ENCODE assay signal across 11 mouse cellular contexts in the genomic region with DNA sequence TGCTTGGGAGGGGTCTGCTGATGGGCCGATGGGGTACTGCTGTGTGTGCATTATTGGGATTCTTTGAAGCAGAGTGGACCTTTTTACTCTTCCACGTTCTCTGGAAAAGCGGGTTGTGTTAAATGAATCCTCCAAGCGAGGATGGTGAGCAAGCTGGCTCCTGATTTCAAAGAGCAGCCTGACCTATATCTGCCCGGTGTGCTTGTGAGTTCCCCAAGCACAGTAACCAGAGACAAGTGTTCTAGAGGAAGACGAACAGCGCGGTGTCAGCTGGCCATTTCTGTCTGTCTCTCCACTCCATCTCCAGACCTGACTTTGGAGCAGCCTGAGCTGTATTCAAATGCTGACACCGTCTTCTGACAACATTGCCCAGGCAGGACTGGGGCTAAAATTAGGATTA.
DNase-seq lines count a peak whose midpoint lies in the region; ATAC-seq and TF ChIP-seq lines count a peak whose summit lies in the region.
"Had no signal": no experiment of that assay in that cellular context is flagged by ENCODE, and none has a peak within 500 bp of the region (broad histone marks: within the 10 kb centered on the region; RNA-seq: fewer than 3 reads in every experiment).

No protein-coding gene starts in this region.

- ATAC-seq in forebrain, embryonic 11.5 days (replicated peaks; ENCODE audit: low FRiP score), result no peak
- ATAC-seq in midbrain, embryonic 15.5 days (replicated peaks), result no peak
- ATAC-seq: intestine, embryonic 16.5 days had no signal

- H3K4me2 ChIP-seq in forebrain, embryonic 11.5 days (ENCODE audit: low read depth, low read length, severe bottlenecking), result no peak overlapping the region
- H3K4me2 ChIP-seq in midbrain, embryonic 15.5 days, result peak overlapping the region; percentile 60

- whole genome bisulfite sequencing in forebrain, embryonic 11.5 days, result 80% methylated on average over 9 of the region's 9 CpGs
- WGBS in forebrain, embryonic 10.5 days, result 84% methylated on average over 9 of the region's 9 CpGs
- 74% methylated on average over 9 of the region's 9 CpGs for WGBS in midbrain, embryonic 15.5 days

- TF ChIP-seq CTCF in layer of hippocampus, adult 2 months (conservative IDR thresholded peaks at IDR 0.05), result no peak

- no peaks in the 10 kb centered on the region for H3K36me3 ChIP-seq in forebrain, embryonic 11.5 days (ENCODE audit: control insufficient read depth, insufficient read depth, low read length)
- no peaks in the 10 kb centered on the region for H3K36me3 ChIP-seq in forebrain, embryonic 10.5 days (replicated peaks)
- H3K36me3 ChIP-seq in midbrain, embryonic 15.5 days (replicated peaks), result no peaks in the 10 kb centered on the region

- H3K9me3 ChIP-seq in forebrain, embryonic 11.5 days (ENCODE audit: control insufficient read depth, low read length), result no peaks in the 10 kb centered on the region
- no peaks in the 10 kb centered on the region for H3K9me3 ChIP-seq in forebrain, embryonic 10.5 days
- no peaks in the 10 kb centered on the region for H3K9me3 ChIP-seq in midbrain, embryonic 15.5 days

- no peaks in the 10 kb centered on the region for H3K27me3 ChIP-seq in forebrain, embryonic 11.5 days (ENCODE audit: control insufficient read depth, insufficient read depth, low read length)
- H3K27me3 ChIP-seq in forebrain, embryonic 10.5 days (ENCODE audit: poor library complexity, severe bottlenecking), result 0 out of 2 replicates have a peak, but pooled peaks cover 6% of the 10 kb centered on the region
- no peaks in the 10 kb centered on the region for H3K27me3 ChIP-seq in midbrain, embryonic 15.5 days (replicated peaks)

- no peak overlapping the region for H3K4me3 ChIP-seq in forebrain, embryonic 11.5 days (ENCODE audit: low read depth, low read length)
- H3K4me3 ChIP-seq in forebrain, embryonic 10.5 days, result no peak overlapping the region
- H3K4me3 ChIP-seq in layer of hippocampus, adult 2 months, result peak overlapping the region; percentile 49
- peak overlapping the region; percentile 45 for H3K4me3 ChIP-seq in midbrain, embryonic 15.5 days
- H3K4me3 ChIP-seq: erythroblast, embryonic 14.5 days had no signal

- H3K4me1 ChIP-seq in forebrain, embryonic 11.5 days (replicated peaks; ENCODE audit: control insufficient read depth, insufficient read depth, low read length), result peaks cover 4% of the 10 kb centered on the region; the same call in 1 of the 2 replicates
- peaks cover 26% of the 10 kb centered on the region for H3K4me1 ChIP-seq in forebrain, embryonic 10.5 days
- peaks cover 28% of the 10 kb centered on the region for H3K4me1 ChIP-seq in midbrain, embryonic 15.5 days

- H3K9ac ChIP-seq in forebrain, embryonic 11.5 days (ENCODE audit: low read length), result no peak overlapping the region
- H3K9ac ChIP-seq in midbrain, embryonic 15.5 days, result peak overlapping the region; percentile 22; the same call in 1 of the 2 replicates

- peak; percentile 41 for DNase-seq in forebrain, embryonic 11.5 days (ENCODE audit: low spot score)
- no peak for DNase-seq in forebrain, embryonic 10.5 days (ENCODE audit: extremely low spot score, low spot score)
- no peak for DNase-seq in layer of hippocampus, adult 2 months (ENCODE audit: low spot score in 2 of 2)
- no peak for DNase-seq in layer of hippocampus, adult 8-10 months (ENCODE audit: low spot score in 2 of 2)
- DNase-seq in cerebellum, adult 9-11 months, result peak; percentile 36
- no peak for DNase-seq in lung, postnatal 36 days
- no peak for DNase-seq in ovary, adult 18-20 months (ENCODE audit: low spot score)
- DNase-seq: kidney, postnatal 36 days had no signal

- H3K27ac ChIP-seq in forebrain, embryonic 11.5 days (ENCODE audit: low read depth, low read length), result no peak overlapping the region
- no peak overlapping the region for H3K27ac ChIP-seq in forebrain, embryonic 10.5 days
- H3K27ac ChIP-seq in layer of hippocampus, adult 2 months, result peak overlapping the region; percentile 54; the same call in 1 of the 2 replicates
- peak overlapping the region; percentile 69 for H3K27ac ChIP-seq in midbrain, embryonic 15.5 days

Comparison
In these comparisons a context has a peak if more than half of its experiments do, and no peak if none do; other contexts are left out.
1. DNase-seq: peak in forebrain, embryonic 11.5 days (single experiment) and cerebellum, adult 9-11 months (single experiment); none in forebrain, embryonic 10.5 days (single experiment), layer of hippocampus, adult 2 months (0 of 2), layer of hippocampus, adult 8-10 months (0 of 2), lung, postnatal 36 days (single experiment) and ovary, adult 18-20 months (single experiment).
2. H3K27ac ChIP-seq: peak in layer of hippocampus, adult 2 months (single experiment) and midbrain, embryonic 15.5 days (single experiment); none in forebrain, embryonic 11.5 days (single experiment) and forebrain, embryonic 10.5 days (single experiment).
3. H3K4me3 ChIP-seq: peak in layer of hippocampus, adult 2 months (single experiment) and midbrain, embryonic 15.5 days (single experiment); none in forebrain, embryonic 11.5 days (single experiment) and forebrain, embryonic 10.5 days (single experiment).